Mouse (Mus musculus) layer of hippocampus, adult 11-12 months (tissue): ENCODE measurements around the gene Sufu.

Source experiments
- DNase-seq: peaks from one replicate; pipeline ENCODE4 v3.0.0; 2022; ENCODE audit warnings: low spot score

Gene Sufu

GRCm38 (mm10) chr19:46433712-46434111, 37.0 kb downstream of the Sufu start:
- no peak for DNase-seq

GRCm38 (mm10) chr19:46434148-46434547, 37.5 kb downstream of the Sufu start:
- no peak for DNase-seq

- no peak for DNase-seq
These were observed 37.9 kb downstream of the Sufu start for GRCm38 (mm10) chr19:46434591-46434990.

GRCm38 (mm10) chr19:46435492-46435891, 38.8 kb downstream of the Sufu start:
- no peak for DNase-seq

- no peak for DNase-seq
These were observed 46.8 kb downstream of the Sufu start for GRCm38 (mm10) chr19:46443509-46443908.

- DNase-seq, result peak; percentile 85
These were observed 47.5 kb downstream of the Sufu start for GRCm38 (mm10) chr19:46444209-46444608.

- DNase-seq, result no peak
These were observed 48.9 kb downstream of the Sufu start for GRCm38 (mm10) chr19:46445641-46446040.

- DNase-seq, result no peak
These were observed 49.8 kb downstream of the Sufu start for GRCm38 (mm10) chr19:46446436-46447020.

GRCm38 (mm10) chr19:46447110-46447509, 50.4 kb downstream of the Sufu start:
- peak; percentile 28 for DNase-seq

GRCm38 (mm10) chr19:46447911-46448310, 51.2 kb downstream of the Sufu start:
- no peak for DNase-seq

- no peak for DNase-seq
These were observed 52.7 kb downstream of the Sufu start for GRCm38 (mm10) chr19:46449261-46450005.

- DNase-seq, result peak; percentile 64
These were observed 55.5 kb downstream of the Sufu start for GRCm38 (mm10) chr19:46452052-46452827.

- no peak for DNase-seq
These were observed 56.2 kb downstream of the Sufu start for GRCm38 (mm10) chr19:46452916-46453315.

- DNase-seq, result no peak
These were observed 57.6 kb downstream of the Sufu start for GRCm38 (mm10) chr19:46454126-46454880.

GRCm38 (mm10) chr19:46455032-46455431, 58.3 kb downstream of the Sufu start:
- DNase-seq, result no peak

GRCm38 (mm10) chr19:46455556-46455955, 58.9 kb downstream of the Sufu start:
- no peak for DNase-seq

- peak; percentile 52 for DNase-seq
These were observed 59.5 kb downstream of the Sufu start for GRCm38 (mm10) chr19:46456018-46456735.

- no peak for DNase-seq
These were observed 61.1 kb downstream of the Sufu start for GRCm38 (mm10) chr19:46457798-46458197.

- no peak for DNase-seq
These were observed 62.6 kb downstream of the Sufu start for GRCm38 (mm10) chr19:46459256-46459655.

GRCm38 (mm10) chr19:46459889-46460288, 63.2 kb downstream of the Sufu start:
- no peak for DNase-seq

GRCm38 (mm10) chr19:46462574-46462973, 65.9 kb downstream of the Sufu start:
- DNase-seq, result no peak

- no peak for DNase-seq
These were observed 66.8 kb downstream of the Sufu start for GRCm38 (mm10) chr19:46463446-46463845.
